Mouse (Mus musculus) neural tube, embryonic 15.5 days (tissue): ENCODE data around the gene 4933415A04Rik. TPM values are rescaled to one million over a fixed set of nuclear protein-coding genes. Genes with fewer than 3 reads are reported as not detected.

Experiments
- ATAC-seq: fragments of 200-750 bp; cut with Nextera tagmentation; 2 replicates; pipeline ENCODE4 v1.8.0; 2017; ENCODE audit warnings: mild to moderate bottlenecking, moderate TSS enrichment, moderate library complexity; ENCODE audit not compliant: low FRiP score
- H3K27ac ChIP-seq: fragments of 300-500 bp; sonication (generic); replicated peaks from 2 replicates; pipeline ENCODE4 v1.5.1; 2015; ENCODE audit warnings: mild to moderate bottlenecking, inconsistent platforms
- H3K27me3 ChIP-seq: fragments of 300-500 bp; sonication (generic); replicated peaks from 2 replicates; pipeline ENCODE4 v1.6.1; 2015; ENCODE audit warnings: inconsistent platforms
- H3K36me3 ChIP-seq: fragments of 300-500 bp; sonication (generic); 2 replicates; pipeline ENCODE4 v1.6.1; 2015; ENCODE audit warnings: inconsistent platforms
- H3K4me1 ChIP-seq: fragments of 300-500 bp; sonication (generic); 2 replicates; pipeline ENCODE4 v1.6.1; 2015; ENCODE audit warnings: inconsistent platforms
- H3K4me2 ChIP-seq: fragments of 300-500 bp; sonication (generic); 2 replicates; pipeline ENCODE4 v1.6.1; 2015; ENCODE audit warnings: inconsistent platforms, mild to moderate bottlenecking, moderate library complexity
- H3K4me3 ChIP-seq: fragments of 300-500 bp; sonication (generic); replicated peaks from 2 replicates; pipeline ENCODE4 v1.5.1; 2015; ENCODE audit warnings: mild to moderate bottlenecking, inconsistent platforms
- H3K9ac ChIP-seq: fragments of 300-500 bp; sonication (generic); replicated peaks from 2 replicates; pipeline ENCODE4 v1.6.1; 2015; ENCODE audit warnings: mild to moderate bottlenecking, inconsistent platforms
- H3K9me3 ChIP-seq: fragments of 300-500 bp; sonication (generic); replicated peaks from 2 replicates; pipeline ENCODE4 v1.6.1; 2016; ENCODE audit warnings: inconsistent platforms
- WGBS: fragments of 180-500 bp; shearing (Covaris S2); methylation state at CpG from one replicate; pipeline ENCODE4 v1.1.7; 2015; ENCODE audit warnings: mixed read lengths; 5-methylcytosine and 5-hydroxymethylcytosine counted together
- polyA plus RNA-seq: library from polyadenylated mRNA; unstranded; fragments of >200 nt; fragmentation: Nextera tagmentation; extraction: Ambion mirVana; gene quantifications from 2 replicates; pipeline ENCODE4 v1.2.1, GENCODE M21; 2015

Gene 4933415A04Rik
- polyA plus RNA-seq, 1 experiment from 2014 or later: 2.7 TPM

DNA sequence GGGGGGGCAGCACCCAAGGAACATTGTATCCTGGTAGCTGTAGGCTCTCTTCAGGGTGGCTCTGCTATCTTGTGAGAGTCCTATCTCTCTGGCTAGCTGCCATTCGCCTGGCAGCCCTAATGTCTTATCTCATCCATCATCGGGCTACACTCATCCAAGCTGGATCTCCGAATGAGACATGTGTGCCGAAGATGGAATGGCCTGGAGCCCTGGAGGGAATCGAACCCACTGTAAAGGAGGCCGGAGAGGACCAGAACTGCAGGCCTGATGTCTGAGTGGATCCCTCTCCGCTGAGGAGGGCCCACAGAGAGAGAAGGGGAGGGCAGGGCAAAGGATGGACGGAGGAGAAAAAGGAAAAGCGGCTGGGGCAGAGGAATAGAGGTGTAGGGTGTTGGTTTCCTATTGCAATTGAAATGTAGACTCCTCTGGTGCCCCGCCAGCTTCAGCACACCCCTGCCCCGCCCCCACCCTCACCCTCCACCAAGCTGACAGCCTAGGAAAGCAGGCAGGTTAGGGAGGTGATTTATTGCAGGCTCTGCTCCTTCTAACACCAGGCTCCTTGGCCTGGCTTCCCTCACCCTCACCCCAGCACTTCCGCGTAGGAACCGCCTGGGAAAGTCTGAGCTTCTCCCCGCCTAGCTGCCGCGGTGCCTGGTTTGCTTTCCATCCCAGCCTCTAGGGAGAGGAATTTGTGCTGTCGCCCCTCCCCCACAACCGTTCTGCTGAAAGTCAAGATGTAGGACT, 47.0 kb downstream of the 4933415A04Rik start:
- 14% methylated on average over 19 of the region's 19 CpGs for whole genome bisulfite sequencing
- H3K4me2 ChIP-seq: peak overlapping the region; percentile 36

DNA sequence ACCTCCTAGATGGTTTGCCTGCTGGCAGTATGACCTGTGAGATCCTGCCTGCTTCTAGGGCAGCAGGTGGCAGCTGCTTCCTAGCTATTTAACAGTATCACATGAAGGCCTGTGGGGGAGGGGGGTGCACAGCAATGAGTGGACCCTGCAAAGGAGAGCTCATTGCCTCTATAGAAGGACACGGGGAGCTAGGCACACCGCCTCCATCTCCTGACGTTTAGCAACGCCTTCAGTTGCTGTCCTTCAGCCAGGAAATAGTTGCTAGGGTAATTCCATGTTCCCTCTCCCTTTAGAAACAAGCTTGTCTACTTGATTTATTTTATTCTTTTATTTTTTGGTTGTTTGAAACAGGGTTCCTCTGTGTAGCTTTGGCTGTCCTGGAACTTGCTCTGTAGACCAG, 49.9 kb downstream of the 4933415A04Rik start:
- no peak for ATAC-seq

More for the DNA sequence above, 47.0 kb downstream of the 4933415A04Rik start:
- Histone ChIP-seq H3K4me1 (peaks cover 12% of the 10 kb centered on the region), H3K9ac (no peak overlapping the region), H3K36me3 (no peaks in the 10 kb centered on the region), H3K27me3 (no peaks in the 10 kb centered on the region), H3K27ac (no peak overlapping the region), H3K4me3 (no peak overlapping the region), H3K9me3 (no peaks in the 10 kb centered on the region)
- ATAC-seq: peak; percentile 79

DNA sequence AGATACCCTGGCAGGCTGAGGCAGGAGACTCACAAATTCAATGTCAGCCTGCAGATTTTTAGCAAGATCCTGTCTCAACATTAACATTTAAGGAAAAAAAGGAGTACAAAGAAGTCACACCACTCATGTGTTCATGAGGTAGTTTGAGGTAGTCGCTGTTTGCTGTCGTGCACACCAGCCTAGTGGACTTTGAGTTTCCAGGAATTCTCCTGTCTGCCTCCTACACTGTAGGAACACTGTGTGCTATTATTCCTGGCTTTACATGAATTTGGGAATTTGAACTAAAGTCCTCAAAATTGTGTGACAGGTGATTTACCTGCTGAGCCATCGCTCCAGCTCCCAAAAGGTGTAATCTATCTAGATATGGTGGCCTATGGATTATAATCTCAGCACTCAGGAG, 51.6 kb downstream of the 4933415A04Rik start:
- no peaks in the 10 kb centered on the region for H3K27me3 ChIP-seq
- H3K27ac ChIP-seq: no peak overlapping the region
- H3K9ac ChIP-seq: no peak overlapping the region
- no peak overlapping the region for H3K4me2 ChIP-seq
- H3K9me3 ChIP-seq: no peaks in the 10 kb centered on the region
- 97% methylated on average over 3 of the region's 3 CpGs for WGBS
- H3K4me1 ChIP-seq: peaks cover 17% of the 10 kb centered on the region
- no peak for ATAC-seq
- H3K4me3 ChIP-seq: no peak overlapping the region
- H3K36me3 ChIP-seq: no peaks in the 10 kb centered on the region

More for the DNA sequence above, 49.9 kb downstream of the 4933415A04Rik start:
- WGBS: 52% methylated on average over 4 of the region's 4 CpGs
- H3K36me3 ChIP-seq: no peaks in the 10 kb centered on the region
- no peak overlapping the region for H3K27ac ChIP-seq
- no peaks in the 10 kb centered on the region for H3K9me3 ChIP-seq
- H3K4me3 ChIP-seq: no peak overlapping the region
- H3K27me3 ChIP-seq: no peaks in the 10 kb centered on the region
- no peak overlapping the region for H3K9ac ChIP-seq
- H3K4me1 ChIP-seq: peaks cover 12% of the 10 kb centered on the region
- no peak overlapping the region for H3K4me2 ChIP-seq

Other genes starting within 250 kb of the 4933415A04Rik start
- 44.3 and 52.7 TPM in 2 replicates for gene Pttg1, start 160.8 kb upstream of the 4933415A04Rik start, polyA plus RNA-seq
- gene Slu7, start 153.3 kb upstream of the 4933415A04Rik start, polyA plus RNA-seq: 56.5 and 58.9 TPM in 2 replicates
- gene C1qtnf2, start 112.8 kb upstream of the 4933415A04Rik start, polyA plus RNA-seq: 11.5 and 12.6 TPM in 2 replicates
- 11.0 and 14.2 TPM in 2 replicates for gene Ccnjl, start 58.3 kb upstream of the 4933415A04Rik start, polyA plus RNA-seq
- not detected in 2 replicates for gene Fabp6, start 14.5 kb downstream of the 4933415A04Rik start, polyA plus RNA-seq
- gene Pwwp2a, start 95.0 kb downstream of the 4933415A04Rik start, polyA plus RNA-seq: 25.2 and 25.4 TPM in 2 replicates
- gene Ttc1, start 161.0 kb downstream of the 4933415A04Rik start, polyA plus RNA-seq: 73.8 and 77.8 TPM in 2 replicates